8 mouse cellular contexts compared by ENCODE assay signal in the genomic region with DNA sequence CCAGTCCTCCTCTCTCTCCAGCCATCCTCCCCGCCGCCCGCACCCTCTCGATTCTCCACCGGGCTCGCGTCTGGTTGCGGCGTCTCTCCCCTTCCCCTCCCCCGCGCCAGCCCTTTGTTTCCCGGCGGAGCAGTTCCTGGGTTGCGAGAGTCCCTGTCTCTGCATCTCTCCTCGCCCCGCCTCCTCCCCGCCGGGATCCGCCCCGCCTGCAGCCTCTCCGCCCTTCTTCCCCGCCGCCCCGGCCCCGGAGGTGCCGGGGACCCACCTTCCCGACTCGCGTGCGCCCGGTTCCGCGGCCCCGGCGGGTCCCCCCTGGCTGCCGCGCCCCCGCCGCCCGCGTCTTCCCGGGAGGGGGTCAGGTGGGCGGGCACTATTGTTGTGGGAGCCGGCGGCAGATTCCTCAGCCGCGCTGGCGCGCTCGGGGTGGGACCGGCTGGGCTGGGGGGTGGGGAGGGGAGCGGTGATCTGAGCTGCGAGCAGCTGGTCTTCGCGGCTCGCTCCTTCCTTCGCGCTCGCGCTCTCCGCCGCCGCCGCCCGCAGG. TPM values are rescaled to one million over a fixed set of nuclear protein-coding genes. Genes with fewer than 3 reads are reported as not detected.
DNase-seq lines count a peak whose midpoint lies in the region; ATAC-seq and TF ChIP-seq lines count a peak whose summit lies in the region.

No protein-coding gene starts in this region.

- WGBS in hindbrain, embryonic 14.5 days: under 1% methylated on average over 41 of the region's 65 CpGs

- CTCF ChIA-PET in Patski (lab: Charles Lee): interaction anchor here (1.0 to 1.2 kb wide), 2 partner anchors 30 to 93 kb away, joined by 3 read pairs; no protein-coding TSS in a partner anchor

- POLR2A ChIA-PET in Patski (lab: Charles Lee): interaction anchor here (1.3 to 1.5 kb wide), 3 partner anchors 8 to 28 kb away, joined by 3 to 5 read pairs (median 4); no protein-coding TSS in a partner anchor

- peak overlapping the region; percentile 93 for H3K27ac ChIP-seq in hindbrain, embryonic 14.5 days

- peak overlapping the region; percentile 68 for H3K4me2 ChIP-seq in hindbrain, embryonic 14.5 days (replicated peaks)

- H3K4me1 ChIP-seq in hindbrain, embryonic 14.5 days (replicated peaks; ENCODE audit: control insufficient read depth, insufficient read depth, low read length): peaks cover 37% of the 10 kb centered on the region

- H3K4me3 ChIP-seq in hindbrain, embryonic 14.5 days (replicated peaks; ENCODE audit: low read length): peak overlapping the region; percentile 58

- DNase-seq in Patski (ENCODE audit: low read depth, low spot score): no peak
- DNase-seq in cerebellum, postnatal 10 days: peak; percentile 92 to 94
- DNase-seq in frontal cortex, postnatal 25 days (ENCODE audit: low spot score in 2 of 2): peak; percentile 63 to 69
- DNase-seq in hindbrain, embryonic 14.5 days (ENCODE audit: low spot score): peak; percentile 74
- DNase-seq in left cerebral cortex, adult 11 months (ENCODE audit: low spot score): peak; percentile 59
- DNase-seq in lung, postnatal 25 days (ENCODE audit: low spot score): peak; percentile 72
- DNase-seq in retina, postnatal 7 days (ENCODE audit: low read depth, low spot score): peak; percentile 54
- peak; percentile 66 for DNase-seq in urinary bladder, adult 2 months (ENCODE audit: low spot score)

- H3K9ac ChIP-seq in hindbrain, embryonic 14.5 days: peak overlapping the region; percentile 81

- in situ Hi-C loops in Patski (cut with MboI; ENCODE audit: low pct_unique_long_range_greater_than_20kb): no loop called here

- TF ChIP-seq CTCF in Patski (IDR thresholded peaks at IDR 0.05): no peak

- peak; percentile 61 for ATAC-seq in Patski
- ATAC-seq in hindbrain, embryonic 14.5 days (ENCODE audit: low FRiP score): peak; percentile 67

- peaks cover 5% of the 10 kb centered on the region for H3K36me3 ChIP-seq in hindbrain, embryonic 14.5 days (replicated peaks; ENCODE audit: control insufficient read depth, insufficient read depth)

- H3K27me3 ChIP-seq in Patski: no peaks in the 10 kb centered on the region
- no peaks in the 10 kb centered on the region for H3K27me3 ChIP-seq in hindbrain, embryonic 14.5 days (ENCODE audit: control insufficient read depth, insufficient read depth, low read length)

- H3K9me3 ChIP-seq in hindbrain, embryonic 14.5 days (ENCODE audit: control insufficient read depth, low read length): no peaks in the 10 kb centered on the region

RNA-seq across cellular contexts. Expression of a gene that starts 4.0 kb away (rescaled TPM):
- 69.7 TPM for polyA plus RNA-seq in Patski (2021)
- polyA plus RNA-seq in hindbrain, embryonic 14.5 days (2014; fragmentation: Nextera tagmentation; extraction: Ambion mirVana): 98.3 and 101 TPM in 2 replicates
- polyA plus RNA-seq in urinary bladder, adult 2 months (2012; rRNA removed): 75.2 and 79.8 TPM in 2 replicates

RNA-seq across cellular contexts. Expression of a gene that starts 24.7 kb away (rescaled TPM):
- polyA plus RNA-seq in Patski (2021): 114 TPM
- 8.4 and 11.0 TPM in 2 replicates for polyA plus RNA-seq in hindbrain, embryonic 14.5 days (2014; fragmentation: Nextera tagmentation; extraction: Ambion mirVana)
- 43.2 and 53.3 TPM in 2 replicates for polyA plus RNA-seq in urinary bladder, adult 2 months (2012; rRNA removed)

RNA-seq across cellular contexts. Expression of a gene that starts 28.1 kb away (rescaled TPM):
- polyA plus RNA-seq in Patski (2021): 109 TPM
- 22.5 and 24.2 TPM in 2 replicates for polyA plus RNA-seq in hindbrain, embryonic 14.5 days (2014; fragmentation: Nextera tagmentation; extraction: Ambion mirVana)
- 34.0 and 45.1 TPM in 2 replicates for polyA plus RNA-seq in urinary bladder, adult 2 months (2012; rRNA removed)

RNA-seq across cellular contexts. Expression of a gene that starts 42.6 kb away (rescaled TPM):
- polyA plus RNA-seq in Patski (2021): 14.8 TPM
- polyA plus RNA-seq in hindbrain, embryonic 14.5 days (2014; fragmentation: Nextera tagmentation; extraction: Ambion mirVana): 6.0 and 6.1 TPM in 2 replicates
- polyA plus RNA-seq in urinary bladder, adult 2 months (2012; rRNA removed): 2.1 and 3.0 TPM in 2 replicates
